In genomic region chr4:119815793-119816161, GRCm38 (mm10) we compare ENCODE assay signal across 13 mouse cellular contexts.
DNase-seq lines count a peak whose midpoint lies in the region; ATAC-seq and TF ChIP-seq lines count a peak whose summit lies in the region.
"Had no signal": no experiment of that assay in that cellular context is flagged by ENCODE, and none has a peak within 500 bp of the region (broad histone marks: within the 10 kb centered on the region; RNA-seq: fewer than 3 reads in every experiment).

No protein-coding gene starts in this region.

- no peaks in the 10 kb centered on the region for H3K36me3 ChIP-seq in heart, embryonic 12.5 days
- no peaks in the 10 kb centered on the region for H3K36me3 ChIP-seq in midbrain, embryonic 12.5 days
- no peaks in the 10 kb centered on the region for H3K36me3 ChIP-seq in midbrain, embryonic 11.5 days (ENCODE audit: control insufficient read depth, insufficient read depth, low read length)
- no peaks in the 10 kb centered on the region for H3K36me3 ChIP-seq in hindbrain, postnatal 0 days (ENCODE audit: insufficient read depth, low read length)
- no peaks in the 10 kb centered on the region for H3K36me3 ChIP-seq in stomach, embryonic 15.5 days
- H3K36me3 ChIP-seq: intestine, embryonic 15.5 days; liver, embryonic 12.5 days had no signal

- H3K27me3 ChIP-seq in heart, embryonic 12.5 days (replicated peaks) = no peaks in the 10 kb centered on the region
- H3K27me3 ChIP-seq in midbrain, embryonic 12.5 days = peaks cover 45% of the 10 kb centered on the region
- H3K27me3 ChIP-seq in midbrain, embryonic 11.5 days (ENCODE audit: control insufficient read depth, insufficient read depth, low read length) = peaks cover 8% of the 10 kb centered on the region; the same call in 1 of the 2 replicates
- H3K27me3 ChIP-seq in hindbrain, postnatal 0 days (ENCODE audit: insufficient read depth, low read length) = no peaks in the 10 kb centered on the region
- H3K27me3 ChIP-seq in stomach, embryonic 15.5 days (replicated peaks) = peaks cover 4% of the 10 kb centered on the region; the same call in 1 of the 2 replicates
- H3K27me3 ChIP-seq: intestine, embryonic 15.5 days had no signal

- H3K27ac ChIP-seq in heart, embryonic 12.5 days (ENCODE audit: poor library complexity, severe bottlenecking) = 0 out of 2 replicates have a peak overlapping the region, but pooled peaks have one; percentile 50
- H3K27ac ChIP-seq in midbrain, embryonic 12.5 days (replicated peaks) = no peak overlapping the region
- H3K27ac ChIP-seq in midbrain, embryonic 11.5 days (ENCODE audit: low read depth, low read length) = no peak overlapping the region
- H3K27ac ChIP-seq in hindbrain, postnatal 0 days = no peak overlapping the region
- peak overlapping the region; percentile 69; the same call in 1 of the 2 replicates for H3K27ac ChIP-seq in stomach, embryonic 15.5 days
- H3K27ac ChIP-seq: intestine, embryonic 15.5 days; liver, embryonic 12.5 days had no signal

- H3K9ac ChIP-seq in heart, embryonic 12.5 days = no peak overlapping the region
- H3K9ac ChIP-seq in midbrain, embryonic 12.5 days (replicated peaks) = no peak overlapping the region
- H3K9ac ChIP-seq in midbrain, embryonic 11.5 days (ENCODE audit: low read length) = no peak overlapping the region
- no peak overlapping the region for H3K9ac ChIP-seq in hindbrain, postnatal 0 days (replicated peaks; ENCODE audit: low read length)
- no peak overlapping the region for H3K9ac ChIP-seq in stomach, embryonic 15.5 days
- H3K9ac ChIP-seq: liver, embryonic 12.5 days had no signal

- TF ChIP-seq CTCF in hindbrain, postnatal 0 days (IDR thresholded peaks at IDR 0.05; ENCODE audit: low read depth) = no peak

- no peak for ATAC-seq in heart, embryonic 12.5 days (ENCODE audit: insufficient number of reproducible peaks, low FRiP score)
- ATAC-seq in midbrain, embryonic 12.5 days (ENCODE audit: low FRiP score, low read depth) = no peak
- no peak for ATAC-seq in midbrain, embryonic 11.5 days (ENCODE audit: low FRiP score)
- ATAC-seq in hindbrain, postnatal 0 days = no peak
- ATAC-seq in stomach, embryonic 15.5 days (ENCODE audit: insufficient read depth, low FRiP score, low read depth) = no peak
- ATAC-seq: liver, embryonic 12.5 days had no signal

- no peak overlapping the region for H3K4me3 ChIP-seq in heart, embryonic 12.5 days
- no peak overlapping the region for H3K4me3 ChIP-seq in midbrain, embryonic 12.5 days
- no peak overlapping the region for H3K4me3 ChIP-seq in midbrain, embryonic 11.5 days (ENCODE audit: low read depth, low read length)
- H3K4me3 ChIP-seq in hindbrain, postnatal 0 days (ENCODE audit: low read length) = peak overlapping the region; percentile 60
- no peak overlapping the region for H3K4me3 ChIP-seq in stomach, embryonic 15.5 days (replicated peaks)

- no peaks in the 10 kb centered on the region for H3K9me3 ChIP-seq in heart, embryonic 12.5 days (replicated peaks)
- H3K9me3 ChIP-seq in midbrain, embryonic 12.5 days = no peaks in the 10 kb centered on the region
- H3K9me3 ChIP-seq in midbrain, embryonic 11.5 days (ENCODE audit: control insufficient read depth, low read length) = no peaks in the 10 kb centered on the region
- no peaks in the 10 kb centered on the region for H3K9me3 ChIP-seq in hindbrain, postnatal 0 days (ENCODE audit: low read length)
- no peaks in the 10 kb centered on the region for H3K9me3 ChIP-seq in stomach, embryonic 15.5 days
- H3K9me3 ChIP-seq: intestine, embryonic 15.5 days; liver, embryonic 12.5 days had no signal

- peak overlapping the region; percentile 90 for H3K4me2 ChIP-seq in heart, embryonic 12.5 days
- H3K4me2 ChIP-seq in midbrain, embryonic 12.5 days (replicated peaks) = peak overlapping the region; percentile 87; the same call in 1 of the 2 replicates
- no peak overlapping the region for H3K4me2 ChIP-seq in midbrain, embryonic 11.5 days
- peak overlapping the region; percentile 84 for H3K4me2 ChIP-seq in hindbrain, postnatal 0 days (ENCODE audit: low read depth, low read length)
- peak overlapping the region; percentile 82 for H3K4me2 ChIP-seq in stomach, embryonic 15.5 days

- no peak for DNase-seq in heart, adult 8-10 months (ENCODE audit: low spot score)
- DNase-seq in midbrain, embryonic 11.5 days (ENCODE audit: low spot score, missing footprints) = no peak
- DNase-seq in hindbrain, postnatal 0 days (ENCODE audit: low spot score) = no peak
- no peak for DNase-seq in cerebellum, adult 11 months
- DNase-seq in adrenal gland, postnatal 10 days = no peak
- DNase-seq: embryo, embryonic 11 days; gastrocnemius, postnatal 36 days; kidney, postnatal 4 days had no signal

- H3K4me1 ChIP-seq in heart, embryonic 12.5 days (replicated peaks) = peaks cover 39% of the 10 kb centered on the region
- H3K4me1 ChIP-seq in midbrain, embryonic 12.5 days = peaks cover 42% of the 10 kb centered on the region
- H3K4me1 ChIP-seq in midbrain, embryonic 11.5 days (ENCODE audit: control insufficient read depth, insufficient read depth, low read length) = peaks cover 14% of the 10 kb centered on the region
- peaks cover 26% of the 10 kb centered on the region for H3K4me1 ChIP-seq in hindbrain, postnatal 0 days (ENCODE audit: insufficient read depth, low read length)
- peaks cover 21% of the 10 kb centered on the region for H3K4me1 ChIP-seq in stomach, embryonic 15.5 days

Comparison
In these comparisons a context has a peak if more than half of its experiments do, and no peak if none do; other contexts are left out.
1. H3K27ac ChIP-seq: peak in heart, embryonic 12.5 days (single experiment) and stomach, embryonic 15.5 days (single experiment); none in midbrain, embryonic 12.5 days (single experiment), midbrain, embryonic 11.5 days (single experiment) and hindbrain, postnatal 0 days (single experiment).